Mouse (Mus musculus) liver, embryonic 15.5 days (tissue): ENCODE measurements around the gene Tomm40. TPM values are rescaled to one million over a fixed set of nuclear protein-coding genes. Genes with fewer than 3 reads are reported as not detected.

Experiments used
- ATAC-seq: fragments of 200-750 bp; cut with Nextera tagmentation; 2 replicates; pipeline ENCODE4 v1.8.0; 2017; ENCODE audit warnings: moderate number of reproducible peaks, mild to moderate bottlenecking, moderate library complexity; ENCODE audit not compliant: insufficient read depth
- H3K27ac ChIP-seq: fragments of 300-500 bp; sonication (generic); replicated peaks from 2 replicates; pipeline ENCODE4 v1.5.1; 2015; ENCODE audit warnings: mild to moderate bottlenecking, inconsistent platforms
- H3K27me3 ChIP-seq: fragments of 300-500 bp; sonication (generic); 2 replicates; pipeline ENCODE4 v1.6.1; 2015; ENCODE audit warnings: mild to moderate bottlenecking, inconsistent platforms
- H3K36me3 ChIP-seq: fragments of 300-500 bp; sonication (generic); replicated peaks from 2 replicates; pipeline ENCODE4 v1.6.1; 2015; ENCODE audit warnings: moderate library complexity, mild to moderate bottlenecking, inconsistent platforms
- H3K4me1 ChIP-seq: fragments of 300-500 bp; sonication (generic); replicated peaks from 2 replicates; pipeline ENCODE4 v1.6.1; 2015; ENCODE audit warnings: inconsistent platforms
- H3K4me2 ChIP-seq: fragments of 300-500 bp; sonication (generic); 2 replicates; pipeline ENCODE4 v1.6.1; 2015; ENCODE audit warnings: moderate library complexity, mild to moderate bottlenecking, inconsistent platforms
- H3K4me3 ChIP-seq: fragments of 300-500 bp; sonication (generic); replicated peaks from 2 replicates; pipeline ENCODE4 v1.5.1; 2015; ENCODE audit warnings: mild to moderate bottlenecking, inconsistent platforms
- H3K9ac ChIP-seq: fragments of 300-500 bp; sonication (generic); 2 replicates; pipeline ENCODE4 v1.6.1; 2015; ENCODE audit warnings: moderate library complexity, mild to moderate bottlenecking, inconsistent platforms
- H3K9me3 ChIP-seq: fragments of 300-500 bp; sonication (generic); replicated peaks from 2 replicates; pipeline ENCODE4 v1.6.1; 2016; ENCODE audit warnings: inconsistent platforms
- WGBS: fragments of 180-500 bp; shearing (Covaris S2); methylation state at CpG from one replicate; pipeline ENCODE4 v1.1.7; 2015; ENCODE audit warnings: mixed read lengths; ENCODE audit not compliant: insufficient replicate concordance; 5-methylcytosine and 5-hydroxymethylcytosine counted together
- polyA plus RNA-seq: library from polyadenylated mRNA; unstranded; fragments of >200 nt; fragmentation: Nextera tagmentation; extraction: Ambion mirVana; gene quantifications from 2 replicates; pipeline ENCODE4 v1.2.1, GENCODE M21; 2015

Gene Tomm40
- polyA plus RNA-seq, 1 experiment from 2014 or later: 87.2 TPM

GRCm38 (mm10) chr7:19744590-19745385 is 29.6 kb upstream of the Tomm40 start:
- H3K4me2 ChIP-seq: no peak overlapping the region
- H3K36me3 ChIP-seq: no peaks in the 10 kb centered on the region
- no peak overlapping the region for H3K4me3 ChIP-seq
- H3K9ac ChIP-seq: no peak overlapping the region
- H3K27ac ChIP-seq: no peak overlapping the region; the same call in 1 of the 2 replicates
- no peaks in the 10 kb centered on the region for H3K9me3 ChIP-seq
- peaks cover 56% of the 10 kb centered on the region for H3K4me1 ChIP-seq
- WGBS: 48% methylated on average over 14 of the region's 14 CpGs
- no peaks in the 10 kb centered on the region; the same call in 1 of the 2 replicates for H3K27me3 ChIP-seq
- no peak for ATAC-seq

GRCm38 (mm10) chr7:19743791-19744190 is 28.6 kb upstream of the Tomm40 start:
- no peaks in the 10 kb centered on the region; the same call in 1 of the 2 replicates for H3K27me3 ChIP-seq
- no peak overlapping the region for H3K4me2 ChIP-seq
- no peaks in the 10 kb centered on the region for H3K36me3 ChIP-seq
- H3K9me3 ChIP-seq: no peaks in the 10 kb centered on the region
- no peak overlapping the region for H3K27ac ChIP-seq
- peaks cover 46% of the 10 kb centered on the region for H3K4me1 ChIP-seq
- 74% methylated on average over 6 of the region's 6 CpGs for WGBS
- H3K9ac ChIP-seq: no peak overlapping the region
- no peak overlapping the region for H3K4me3 ChIP-seq
- ATAC-seq: no peak

GRCm38 (mm10) chr7:19742468-19742867 is 27.2 kb upstream of the Tomm40 start:
- Histone ChIP-seq H3K27me3 (no peaks in the 10 kb centered on the region), H3K36me3 (peaks cover 4% of the 10 kb centered on the region; the same call in 1 of the 2 replicates), H3K9me3 (no peaks in the 10 kb centered on the region), H3K4me2 (no peak overlapping the region), H3K4me3 (no peak overlapping the region), H3K4me1 (peaks cover 43% of the 10 kb centered on the region), H3K9ac (no peak overlapping the region), H3K27ac (no peak overlapping the region)
- no peak for ATAC-seq
- WGBS: 58% methylated on average over 5 of the region's 5 CpGs

GRCm38 (mm10) chr7:19741329-19742031 is 26.2 kb upstream of the Tomm40 start:
- 18% methylated on average over 8 of the region's 8 CpGs for WGBS
- Histone ChIP-seq H3K4me2 (no peak overlapping the region), H3K27ac (peak overlapping the region; percentile 2; the same call in 1 of the 2 replicates), H3K9me3 (no peaks in the 10 kb centered on the region), H3K36me3 (peaks cover 4% of the 10 kb centered on the region), H3K9ac (no peak overlapping the region), H3K4me3 (no peak overlapping the region), H3K27me3 (no peaks in the 10 kb centered on the region), H3K4me1 (peaks cover 43% of the 10 kb centered on the region)
- ATAC-seq: no peak

- Histone ChIP-seq H3K9ac (no peak overlapping the region), H3K27ac (no peak overlapping the region), H3K27me3 (no peaks in the 10 kb centered on the region), H3K4me1 (peaks cover 52% of the 10 kb centered on the region), H3K9me3 (no peaks in the 10 kb centered on the region), H3K36me3 (peaks cover 4% of the 10 kb centered on the region), H3K4me3 (no peak overlapping the region), H3K4me2 (no peak overlapping the region)
- ATAC-seq: no peak
- WGBS: 60% methylated on average over 11 of the region's 11 CpGs
These were observed 25.0 kb upstream of the Tomm40 start for GRCm38 (mm10) chr7:19740269-19740668.

- no peaks in the 10 kb centered on the region for H3K9me3 ChIP-seq
- peaks cover 47% of the 10 kb centered on the region for H3K4me1 ChIP-seq
- H3K9ac ChIP-seq: no peak overlapping the region
- H3K4me2 ChIP-seq: no peak overlapping the region
- H3K27me3 ChIP-seq: no peaks in the 10 kb centered on the region
- no peak overlapping the region for H3K4me3 ChIP-seq
- 80% methylated on average over 3 of the region's 3 CpGs for WGBS
- peaks cover 4% of the 10 kb centered on the region for H3K36me3 ChIP-seq
- no peak for ATAC-seq
- no peak overlapping the region for H3K27ac ChIP-seq
These were observed 23.5 kb upstream of the Tomm40 start for GRCm38 (mm10) chr7:19738771-19739170.

- Histone ChIP-seq H3K36me3 (peaks cover 4% of the 10 kb centered on the region), H3K4me3 (no peak overlapping the region; the same call in 1 of the 2 replicates), H3K4me1 (peaks cover 39% of the 10 kb centered on the region), H3K4me2 (peak overlapping the region; percentile 59), H3K27ac (peak overlapping the region; percentile 83), H3K9me3 (no peaks in the 10 kb centered on the region), H3K9ac (peak overlapping the region; percentile 10; the same call in 1 of the 2 replicates), H3K27me3 (no peaks in the 10 kb centered on the region)
- peak; percentile 84 for ATAC-seq
- WGBS: 19% methylated on average over 16 of the region's 16 CpGs
These were observed 21.3 kb upstream of the Tomm40 start for GRCm38 (mm10) chr7:19736389-19737057.

- ATAC-seq: no peak
- Histone ChIP-seq H3K36me3 (peaks cover 16% of the 10 kb centered on the region), H3K4me1 (peaks cover 35% of the 10 kb centered on the region), H3K4me2 (no peak overlapping the region), H3K27me3 (no peaks in the 10 kb centered on the region), H3K27ac (no peak overlapping the region), H3K4me3 (no peak overlapping the region), H3K9ac (no peak overlapping the region), H3K9me3 (no peaks in the 10 kb centered on the region)
- WGBS: 78% methylated on average over 10 of the region's 10 CpGs
These were observed 19.0 kb upstream of the Tomm40 start for GRCm38 (mm10) chr7:19734178-19734666.

- WGBS: 65% methylated on average over 4 of the region's 4 CpGs
- Histone ChIP-seq H3K27me3 (no peaks in the 10 kb centered on the region), H3K36me3 (peaks cover 11% of the 10 kb centered on the region; the same call in 1 of the 2 replicates), H3K4me3 (no peak overlapping the region), H3K9ac (no peak overlapping the region), H3K9me3 (no peaks in the 10 kb centered on the region), H3K27ac (no peak overlapping the region), H3K4me1 (peaks cover 12% of the 10 kb centered on the region), H3K4me2 (no peak overlapping the region)
- no peak for ATAC-seq
These were observed 11.3 kb upstream of the Tomm40 start for GRCm38 (mm10) chr7:19726541-19726940.

- Histone ChIP-seq H3K4me3 (no peak overlapping the region), H3K4me2 (no peak overlapping the region), H3K9ac (no peak overlapping the region), H3K4me1 (peaks cover 12% of the 10 kb centered on the region), H3K9me3 (no peaks in the 10 kb centered on the region), H3K36me3 (no peaks in the 10 kb centered on the region; the same call in 1 of the 2 replicates), H3K27me3 (no peaks in the 10 kb centered on the region), H3K27ac (no peak overlapping the region)
- 84% methylated on average over 12 of the region's 12 CpGs for WGBS
- no peak for ATAC-seq
These were observed 8.9 kb upstream of the Tomm40 start for GRCm38 (mm10) chr7:19724167-19724566.
